Mouse (Mus musculus): ENCODE data around the gene Ttc36.

DNA sequence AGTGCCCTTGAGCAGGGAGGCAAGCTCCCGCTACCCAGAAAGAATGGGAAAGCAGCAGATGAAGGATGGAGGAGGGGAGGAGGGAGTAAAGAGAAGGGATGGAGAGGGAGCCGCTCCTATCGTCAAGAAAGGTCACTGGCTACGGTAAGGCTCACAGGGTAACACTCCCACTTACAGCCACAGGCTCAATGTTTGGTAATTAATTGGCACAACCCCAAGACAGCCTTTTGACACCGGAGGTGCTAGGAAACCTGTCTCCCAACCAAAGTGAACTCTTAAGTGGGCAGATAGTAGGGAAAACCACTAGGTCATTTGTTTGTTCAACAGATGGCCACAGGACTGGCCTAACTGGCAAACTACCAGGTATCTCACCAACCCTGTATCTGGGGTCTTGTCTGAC lies 4.3 kb upstream of the Ttc36 start:
- TF ChIP-seq CTCF (IDR thresholded peaks at IDR 0.05; ENCODE audit: low read depth) (no peak), EP300 (IDR thresholded peaks at IDR 0.05; ENCODE audit: low read depth) (no peak)
